Mouse (Mus musculus) neural tube, embryonic 14.5 days (tissue): ENCODE results near the gene Dync2li1. TPM values are rescaled to one million over a fixed set of nuclear protein-coding genes. Genes with fewer than 3 reads are reported as not detected.

Experiments used
- ATAC-seq: fragments of 200-750 bp; cut with Nextera tagmentation; 2 replicates; pipeline ENCODE4 v1.8.0; 2017; ENCODE audit warnings: low read depth, mild to moderate bottlenecking, moderate TSS enrichment, moderate library complexity
- H3K27ac ChIP-seq: fragments of 300-500 bp; sonication (generic); 2 replicates; pipeline ENCODE4 v1.5.1; 2014; ENCODE audit warnings: low read depth, mild to moderate bottlenecking, control low read depth, low read length, moderate library complexity, mixed read lengths
- H3K27me3 ChIP-seq: fragments of 300-500 bp; sonication (generic); 2 replicates; pipeline ENCODE4 v1.6.1; 2014; ENCODE audit warnings: low read length; ENCODE audit not compliant: control insufficient read depth, insufficient read depth
- H3K36me3 ChIP-seq: fragments of 300-500 bp; sonication (generic); 2 replicates; pipeline ENCODE4 v1.6.1; 2014; ENCODE audit warnings: low read length, mixed read lengths; ENCODE audit not compliant: control insufficient read depth, insufficient read depth
- H3K4me1 ChIP-seq: fragments of 300-500 bp; sonication (generic); 2 replicates; pipeline ENCODE4 v1.6.1; 2014; ENCODE audit warnings: low read length; ENCODE audit not compliant: control insufficient read depth, insufficient read depth
- H3K4me2 ChIP-seq: fragments of 300-500 bp; sonication (generic); 2 replicates; pipeline ENCODE4 v1.6.1; 2014; ENCODE audit warnings: mild to moderate bottlenecking, low read depth, low read length, control low read depth
- H3K4me3 ChIP-seq: fragments of 300-500 bp; sonication (generic); 2 replicates; pipeline ENCODE4 v1.5.1; 2014; ENCODE audit warnings: low read depth, low read length, control low read depth, mixed read lengths
- H3K9ac ChIP-seq: fragments of 300-500 bp; sonication (generic); replicated peaks from 2 replicates; pipeline ENCODE4 v1.6.1; 2014; ENCODE audit warnings: low read depth, mild to moderate bottlenecking, control low read depth, low read length, mixed read lengths
- H3K9me3 ChIP-seq: fragments of 300-500 bp; sonication (generic); 2 replicates; pipeline ENCODE4 v1.6.1; 2016; ENCODE audit warnings: low read length; ENCODE audit not compliant: control insufficient read depth
- WGBS: fragments of 180-500 bp; shearing (Covaris S2); extraction: QIAGEN DNeasy Blood & Tissue Kit; methylation state at CpG from one replicate; pipeline ENCODE4 v1.1.7; 2014; 5-methylcytosine and 5-hydroxymethylcytosine counted together
- polyA plus RNA-seq: library from polyadenylated mRNA; unstranded; fragments of >200 nt; fragmentation: Nextera tagmentation; extraction: Ambion mirVana; gene quantifications from 2 replicates; pipeline ENCODE4 v1.2.1, GENCODE M21; 2014

Dync2li1 gene
- polyA plus RNA-seq, 1 experiment from 2014 or later = 32.1 TPM

- no peak overlapping the region for H3K9ac ChIP-seq
- no peak for ATAC-seq
- peaks cover 2% of the 10 kb centered on the region; the same call in 1 of the 2 replicates for H3K4me1 ChIP-seq
- no peak overlapping the region for H3K4me2 ChIP-seq
- no peaks in the 10 kb centered on the region for H3K9me3 ChIP-seq
- no peak overlapping the region for H3K4me3 ChIP-seq
- no peaks in the 10 kb centered on the region for H3K27me3 ChIP-seq
- 83% methylated on average over 6 of the region's 6 CpGs for WGBS
- no peak overlapping the region for H3K27ac ChIP-seq
- no peaks in the 10 kb centered on the region for H3K36me3 ChIP-seq
Measured at GRCm38 (mm10) chr17:84631836-84632235, 5.5 kb downstream of the Dync2li1 start.

- no peak overlapping the region for H3K4me3 ChIP-seq
- no peaks in the 10 kb centered on the region for H3K9me3 ChIP-seq
- no peak overlapping the region for H3K4me2 ChIP-seq
- WGBS = 87% methylated on average over 13 of the region's 13 CpGs
- no peaks in the 10 kb centered on the region for H3K36me3 ChIP-seq
- H3K27ac ChIP-seq = no peak overlapping the region
- no peak for ATAC-seq
- H3K27me3 ChIP-seq = no peaks in the 10 kb centered on the region
- H3K4me1 ChIP-seq = no peaks in the 10 kb centered on the region
- no peak overlapping the region for H3K9ac ChIP-seq
Measured at GRCm38 (mm10) chr17:84633443-84633842, 7.1 kb downstream of the Dync2li1 start.

GRCm38 (mm10) chr17:84636328-84636727 lies 10.0 kb downstream of the Dync2li1 start:
- no peak overlapping the region for H3K9ac ChIP-seq
- no peaks in the 10 kb centered on the region for H3K4me1 ChIP-seq
- H3K36me3 ChIP-seq = no peaks in the 10 kb centered on the region
- no peak overlapping the region for H3K4me3 ChIP-seq
- H3K27me3 ChIP-seq = no peaks in the 10 kb centered on the region
- no peak for ATAC-seq
- no peak overlapping the region for H3K4me2 ChIP-seq
- no peak overlapping the region for H3K27ac ChIP-seq
- WGBS = 61% methylated on average over 8 of the region's 8 CpGs
- H3K9me3 ChIP-seq = no peaks in the 10 kb centered on the region

- Histone ChIP-seq H3K4me2 (no peak overlapping the region), H3K27ac (no peak overlapping the region), H3K36me3 (no peaks in the 10 kb centered on the region), H3K4me3 (no peak overlapping the region), H3K27me3 (no peaks in the 10 kb centered on the region), H3K9ac (no peak overlapping the region), H3K4me1 (no peaks in the 10 kb centered on the region), H3K9me3 (no peaks in the 10 kb centered on the region)
- ATAC-seq = no peak
- 92% methylated on average over 6 of the region's 6 CpGs for WGBS
Measured at GRCm38 (mm10) chr17:84637971-84638370, 11.7 kb downstream of the Dync2li1 start.

- WGBS = 61% methylated on average over 10 of the region's 10 CpGs
- H3K36me3 ChIP-seq = no peaks in the 10 kb centered on the region
- no peak overlapping the region for H3K4me3 ChIP-seq
- H3K27ac ChIP-seq = no peak overlapping the region
- ATAC-seq = no peak
- no peaks in the 10 kb centered on the region for H3K27me3 ChIP-seq
- no peak overlapping the region for H3K9ac ChIP-seq
- H3K4me2 ChIP-seq = no peak overlapping the region
- no peaks in the 10 kb centered on the region for H3K4me1 ChIP-seq
- no peaks in the 10 kb centered on the region for H3K9me3 ChIP-seq
Measured at GRCm38 (mm10) chr17:84639796-84640378, 13.6 kb downstream of the Dync2li1 start.

GRCm38 (mm10) chr17:84641893-84642292 lies 15.6 kb downstream of the Dync2li1 start:
- H3K9ac ChIP-seq = no peak overlapping the region
- no peaks in the 10 kb centered on the region for H3K36me3 ChIP-seq
- H3K9me3 ChIP-seq = no peaks in the 10 kb centered on the region
- no peak for ATAC-seq
- no peak overlapping the region for H3K27ac ChIP-seq
- H3K27me3 ChIP-seq = no peaks in the 10 kb centered on the region
- 0 out of 2 replicates have a peak, but pooled peaks cover 2% of the 10 kb centered on the region for H3K4me1 ChIP-seq
- 31% methylated on average over 3 of the region's 3 CpGs for WGBS
- no peak overlapping the region for H3K4me2 ChIP-seq
- H3K4me3 ChIP-seq = no peak overlapping the region

- WGBS = 92% methylated on average over 9 of the region's 9 CpGs
Measured at GRCm38 (mm10) chr17:84642324-84642723, 16.0 kb downstream of the Dync2li1 start.

GRCm38 (mm10) chr17:84644292-84645050 lies 18.2 kb downstream of the Dync2li1 start:
- Histone ChIP-seq H3K9me3 (no peaks in the 10 kb centered on the region), H3K4me1 (0 out of 2 replicates have a peak, but pooled peaks cover 2% of the 10 kb centered on the region), H3K9ac (no peak overlapping the region), H3K4me3 (no peak overlapping the region), H3K27ac (no peak overlapping the region), H3K36me3 (no peaks in the 10 kb centered on the region), H3K4me2 (no peak overlapping the region), H3K27me3 (no peaks in the 10 kb centered on the region)
- no peak for ATAC-seq
- 66% methylated on average over 16 of the region's 16 CpGs for whole genome bisulfite sequencing

More at GRCm38 (mm10) chr17:84642324-84642723, 16.0 kb downstream of the Dync2li1 start:
- H3K4me1 ChIP-seq = 0 out of 2 replicates have a peak, but pooled peaks cover 2% of the 10 kb centered on the region
- H3K4me3 ChIP-seq = no peak overlapping the region
- no peak overlapping the region for H3K27ac ChIP-seq
- H3K4me2 ChIP-seq = no peak overlapping the region
- ATAC-seq = no peak
- H3K9me3 ChIP-seq = no peaks in the 10 kb centered on the region
- no peak overlapping the region for H3K9ac ChIP-seq
- no peaks in the 10 kb centered on the region for H3K27me3 ChIP-seq
- H3K36me3 ChIP-seq = no peaks in the 10 kb centered on the region

- no peak for ATAC-seq
- H3K27ac ChIP-seq = no peak overlapping the region
- H3K4me3 ChIP-seq = no peak overlapping the region
- H3K9ac ChIP-seq = no peak overlapping the region
- no peak overlapping the region for H3K4me2 ChIP-seq
- no peaks in the 10 kb centered on the region for H3K9me3 ChIP-seq
- whole genome bisulfite sequencing = 40% methylated on average over 9 of the region's 9 CpGs
- H3K27me3 ChIP-seq = no peaks in the 10 kb centered on the region
- no peaks in the 10 kb centered on the region for H3K36me3 ChIP-seq
- H3K4me1 ChIP-seq = 0 out of 2 replicates have a peak, but pooled peaks cover 2% of the 10 kb centered on the region
Measured at GRCm38 (mm10) chr17:84645119-84645518, 18.8 kb downstream of the Dync2li1 start.
